Mouse (Mus musculus): ENCODE data around the gene Tnfrsf1b.

Tnfrsf1b gene

DNA sequence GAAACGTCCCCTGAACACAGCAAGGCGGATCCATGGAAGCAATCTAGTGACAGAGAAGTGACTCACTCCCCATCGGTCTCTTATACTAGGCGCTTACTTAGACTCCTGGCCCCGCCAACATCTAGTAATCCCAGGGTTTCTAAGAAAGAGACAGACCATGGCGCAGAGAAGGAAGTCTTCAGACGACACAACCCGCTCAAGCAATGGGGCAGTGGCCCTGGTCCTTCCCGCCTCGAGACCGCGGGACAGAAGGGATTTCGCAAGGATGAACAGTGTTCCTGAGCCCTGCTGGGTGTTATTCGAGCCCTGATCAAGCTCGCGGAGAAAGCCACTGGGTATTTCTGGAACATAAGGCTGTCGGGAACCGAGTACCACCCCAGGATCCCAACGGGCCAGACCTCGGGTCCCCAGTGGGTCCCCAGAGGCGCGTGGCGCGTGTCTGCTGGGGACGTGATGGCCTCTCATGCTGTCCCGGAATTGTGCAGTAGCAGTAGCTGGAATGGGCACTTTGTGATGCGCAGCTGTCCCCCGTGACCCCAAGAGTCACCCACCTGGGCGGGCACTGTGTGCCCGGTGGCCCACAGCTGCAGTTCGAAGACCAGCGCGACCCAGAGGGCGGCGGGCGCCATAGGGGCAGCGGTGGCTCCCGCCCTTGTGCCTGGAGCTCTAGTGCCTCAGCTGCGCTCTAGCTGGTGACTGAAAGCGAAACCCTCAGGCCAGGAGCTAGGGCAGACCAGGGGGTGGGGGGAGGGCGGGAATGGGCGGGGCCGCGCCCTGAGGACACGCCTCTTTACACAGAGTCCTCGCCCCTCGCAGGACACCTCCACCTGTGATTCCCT, at the start of gene Tnfrsf1b:
TSS of gene Tnfrsf1b (minus strand) at position 698 of the 839 bp plus-strand sequence.
- DNase-seq (ENCODE audit: low spot score in 2 of 2): peak; percentile 60 to 82

DNA sequence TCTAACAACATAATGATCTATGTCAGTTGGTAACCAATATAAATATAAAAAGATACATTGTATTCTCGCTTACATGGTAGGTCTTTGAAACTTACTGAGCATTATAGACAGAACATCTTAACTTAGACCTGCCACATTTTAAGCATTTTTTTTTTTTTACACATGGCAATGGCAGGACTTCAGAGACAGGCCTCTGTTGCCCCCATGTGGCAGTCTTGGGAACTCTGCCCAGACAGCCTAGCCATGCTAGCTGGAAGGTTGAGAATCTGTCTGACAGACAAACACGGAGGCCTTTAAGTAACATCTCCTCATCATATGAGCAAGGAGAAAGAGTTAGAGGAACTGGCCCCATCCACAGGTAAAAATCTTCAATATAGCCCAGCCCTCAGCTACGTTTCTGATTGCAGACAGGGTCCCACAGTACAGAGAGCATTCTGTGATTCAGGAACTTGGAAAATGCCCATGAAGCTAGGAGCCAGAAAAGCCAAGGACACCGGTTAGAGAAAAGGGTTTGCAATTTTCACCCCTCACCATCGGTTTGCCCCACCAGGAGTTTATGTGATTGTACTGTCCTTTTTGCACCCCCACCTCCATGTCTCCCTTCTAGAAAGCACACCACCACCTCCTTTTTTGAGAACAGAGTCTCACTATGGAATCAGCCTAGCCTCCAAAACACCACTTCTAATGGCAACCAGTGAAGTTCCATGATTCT, 49.1 kb upstream of the Tnfrsf1b start:
- DNase-seq (ENCODE audit: low spot score in 2 of 2): peak; percentile 65 to 82

DNA sequence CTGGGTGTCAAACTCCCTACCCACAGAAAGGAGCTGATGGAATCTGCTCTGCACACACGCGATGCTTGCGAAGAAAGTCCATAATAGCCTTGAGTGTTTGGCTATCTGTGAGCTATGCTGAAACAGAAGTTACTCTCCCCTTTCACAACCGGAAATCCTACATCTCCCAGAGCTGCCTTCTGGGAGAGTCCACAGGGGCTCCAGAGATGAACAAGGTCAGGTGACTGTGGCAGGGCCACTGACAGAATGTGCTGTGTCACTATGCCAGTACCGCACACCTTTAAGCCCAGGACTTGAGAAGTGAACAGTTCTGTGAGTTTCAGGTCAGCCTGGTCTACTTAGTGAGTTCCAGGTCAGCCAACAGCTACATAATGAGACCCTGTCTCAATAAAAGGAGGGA, 47.9 kb upstream of the Tnfrsf1b start:
- no peak for DNase-seq (ENCODE audit: low spot score in 2 of 2)

DNA sequence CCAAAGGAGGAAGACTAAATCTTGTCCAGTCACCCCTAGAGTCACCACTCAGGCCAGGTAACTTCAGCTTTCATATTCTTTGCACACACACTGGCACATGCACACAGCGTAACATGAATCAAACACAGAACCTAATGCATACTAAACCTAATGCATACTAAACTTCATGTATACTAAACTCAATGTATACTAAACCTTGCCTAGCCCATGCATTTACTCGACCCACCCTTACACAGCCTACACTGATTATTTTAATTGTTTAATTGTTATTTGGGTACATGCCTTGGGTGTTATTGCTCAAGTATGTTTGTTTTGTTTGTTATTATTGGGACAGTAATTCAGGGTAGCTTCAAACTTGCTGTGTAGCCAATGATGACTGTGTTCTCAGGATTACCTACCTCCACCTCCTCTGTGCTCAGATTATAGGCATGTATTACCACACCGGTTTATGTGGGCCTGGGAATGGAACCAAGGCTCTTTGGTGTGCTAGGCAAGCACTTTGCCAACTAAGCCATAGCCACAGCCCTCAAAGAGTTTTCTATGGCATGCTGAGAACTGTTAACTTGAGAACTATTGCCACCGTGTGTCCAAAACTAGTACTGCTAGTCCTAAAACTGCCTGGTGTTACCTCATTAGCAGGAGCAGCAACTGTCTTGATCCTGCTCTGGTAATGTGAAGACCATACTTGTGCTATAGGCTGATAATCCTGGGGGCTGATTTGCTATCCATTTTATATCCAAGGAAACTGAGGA, 39.9 kb upstream of the Tnfrsf1b start:
- DNase-seq (ENCODE audit: low spot score in 2 of 2): peak; percentile 60 to 77

DNA sequence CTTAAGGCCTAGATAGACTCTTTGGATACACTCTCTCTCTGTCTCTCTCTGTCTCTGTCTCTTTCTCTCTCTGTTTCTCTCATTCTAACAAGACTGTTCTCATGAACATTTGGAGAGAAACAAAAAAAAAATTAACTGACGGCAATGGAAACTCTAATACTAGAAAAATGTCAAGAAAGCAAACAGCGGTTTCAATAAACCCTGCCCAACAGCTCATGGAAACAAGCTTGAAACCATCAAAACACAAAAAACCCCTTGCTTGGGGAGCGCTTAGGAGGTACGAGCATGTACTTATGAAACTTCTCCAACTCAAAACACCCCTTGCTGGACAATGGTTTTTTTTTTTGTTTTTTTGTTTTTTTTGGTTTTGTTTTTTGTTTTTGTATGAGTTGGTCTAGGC, 38.0 kb upstream of the Tnfrsf1b start:
- DNase-seq (ENCODE audit: low spot score in 2 of 2): no peak

DNA sequence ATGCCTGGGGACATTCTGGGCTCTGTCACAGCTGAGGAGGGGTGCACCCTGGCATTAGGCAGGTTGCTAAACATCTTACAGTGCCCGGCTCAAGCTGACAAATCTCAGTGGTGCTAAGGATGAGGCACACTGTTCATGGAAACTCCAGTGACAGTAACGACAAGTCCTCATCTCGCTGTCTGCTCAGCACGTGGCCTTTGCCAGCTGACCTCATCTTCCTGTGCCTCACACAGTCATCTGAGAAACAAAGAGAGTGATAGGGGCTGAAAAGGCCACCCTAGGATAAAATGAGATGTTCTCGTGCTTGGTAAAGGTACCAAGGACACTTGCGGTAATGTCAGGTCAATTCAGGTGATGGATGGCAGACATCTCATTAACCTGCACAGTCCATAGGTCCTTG, 36.8 kb upstream of the Tnfrsf1b start:
- no peak for DNase-seq (ENCODE audit: low spot score in 2 of 2)

DNA sequence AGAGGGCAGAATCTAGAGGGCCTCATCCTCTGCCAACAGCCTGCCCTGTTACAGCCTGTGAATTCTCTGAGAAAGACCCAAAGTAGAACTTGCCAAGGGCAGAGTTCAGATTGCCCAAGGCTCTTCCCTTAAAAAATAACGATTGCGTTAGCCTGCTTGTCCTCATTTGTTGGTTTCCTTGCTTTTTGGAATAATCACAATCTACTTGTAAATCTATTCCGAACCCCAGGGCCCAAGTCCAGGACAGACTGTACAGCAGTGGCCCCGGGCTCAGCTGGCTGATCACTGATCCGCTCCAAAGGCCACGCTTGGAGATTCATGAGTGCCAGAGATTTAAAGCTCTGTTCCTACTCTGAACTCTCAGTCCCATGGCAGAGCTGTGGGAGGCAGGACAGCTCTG, 34.3 kb upstream of the Tnfrsf1b start:
- DNase-seq (ENCODE audit: low spot score in 2 of 2): no peak

DNA sequence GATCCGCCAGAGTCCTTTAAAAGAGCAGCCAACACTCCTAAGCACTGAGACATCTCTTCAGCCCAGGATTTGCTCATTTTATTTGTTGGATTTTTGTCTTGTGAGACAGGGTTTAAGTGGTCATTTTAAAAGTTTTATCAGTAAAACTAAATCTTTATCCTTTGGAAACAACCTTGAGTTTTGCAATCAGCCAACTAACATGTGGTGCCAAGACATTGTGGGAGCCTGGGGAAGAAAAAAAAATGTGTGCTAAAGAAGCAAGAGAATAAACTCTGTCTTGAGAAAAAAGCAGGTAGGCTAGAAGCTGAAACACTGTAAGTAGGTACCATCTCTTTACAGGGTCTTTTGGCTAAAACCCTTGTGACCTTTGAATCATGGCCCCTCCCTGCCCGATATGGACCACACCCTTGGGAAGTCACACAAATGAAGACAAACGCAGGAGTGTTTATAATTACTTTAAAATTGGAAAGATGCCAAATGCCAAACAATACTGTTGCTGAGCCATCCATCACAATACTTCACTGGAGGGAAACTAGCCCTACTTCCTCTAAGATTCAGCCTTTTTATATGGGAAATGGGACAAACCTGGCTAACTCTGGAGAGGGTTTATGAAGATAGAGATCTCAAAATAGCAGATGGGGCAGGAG, 32.2 kb upstream of the Tnfrsf1b start:
- DNase-seq (ENCODE audit: low spot score in 2 of 2): no peak

DNA sequence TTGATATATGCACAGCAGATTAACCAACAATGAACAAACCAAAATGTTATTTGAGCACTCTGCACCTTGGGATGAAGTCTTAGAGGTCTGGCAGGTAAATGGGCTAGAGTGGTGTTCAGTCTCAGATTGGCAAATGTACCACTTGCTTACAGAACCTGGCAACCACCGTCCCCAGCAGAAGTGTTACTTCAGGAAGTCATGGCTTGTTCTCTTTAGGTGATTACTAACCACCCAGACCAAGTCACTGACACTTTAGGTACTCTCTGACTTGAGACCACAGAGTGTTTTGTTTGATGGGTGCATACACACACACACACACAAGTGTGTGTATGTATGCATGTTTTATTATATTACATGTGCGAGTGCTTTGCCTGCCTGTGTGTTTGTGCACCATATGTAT, 31.6 kb upstream of the Tnfrsf1b start:
- DNase-seq (ENCODE audit: low spot score in 2 of 2): no peak

DNA sequence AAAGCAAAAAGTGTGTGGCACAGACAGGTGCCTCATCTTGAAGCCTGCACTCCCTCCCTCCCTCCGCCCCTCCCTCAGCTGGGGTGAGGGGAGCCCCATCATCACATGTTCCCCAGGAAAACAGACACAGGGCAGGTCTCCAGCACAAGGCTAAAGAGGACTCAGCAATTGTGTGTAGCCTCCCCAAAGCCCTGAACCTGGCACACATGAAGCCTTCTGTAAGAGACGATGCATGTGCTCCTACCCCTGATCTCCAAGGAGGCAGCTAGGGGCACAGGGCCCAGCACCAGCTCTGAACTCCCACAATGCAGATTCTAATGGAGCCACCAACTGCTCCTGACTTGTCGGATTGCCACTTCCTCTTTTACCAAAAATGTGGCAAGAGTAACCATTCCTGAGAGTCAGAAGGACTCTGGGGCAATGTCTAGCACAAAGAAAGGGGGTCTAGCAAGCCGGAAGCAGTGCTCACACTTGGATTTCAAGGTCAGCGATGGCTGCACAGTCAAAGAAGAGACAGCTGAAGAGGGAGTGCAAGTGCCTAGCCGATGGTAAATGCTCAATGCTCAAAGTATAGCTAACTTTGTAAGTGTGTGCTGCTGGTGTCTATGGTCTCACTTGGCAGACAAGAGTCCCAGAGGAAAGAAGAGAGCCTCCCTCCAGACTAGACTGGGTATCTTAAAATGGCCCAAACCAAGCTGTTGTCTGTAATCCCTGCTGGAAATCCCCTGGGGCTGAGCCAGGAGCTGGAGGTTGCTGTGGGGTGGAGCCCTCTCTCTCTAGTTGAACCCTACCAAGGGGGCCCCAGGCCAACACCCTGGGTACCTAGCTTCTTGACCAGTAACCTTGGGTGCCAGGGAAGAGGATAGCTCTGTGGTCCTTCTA, 29.9 kb upstream of the Tnfrsf1b start:
- peak in 1 of 2 experiments; percentile 55 for DNase-seq (ENCODE audit: low spot score in 2 of 2)

DNA sequence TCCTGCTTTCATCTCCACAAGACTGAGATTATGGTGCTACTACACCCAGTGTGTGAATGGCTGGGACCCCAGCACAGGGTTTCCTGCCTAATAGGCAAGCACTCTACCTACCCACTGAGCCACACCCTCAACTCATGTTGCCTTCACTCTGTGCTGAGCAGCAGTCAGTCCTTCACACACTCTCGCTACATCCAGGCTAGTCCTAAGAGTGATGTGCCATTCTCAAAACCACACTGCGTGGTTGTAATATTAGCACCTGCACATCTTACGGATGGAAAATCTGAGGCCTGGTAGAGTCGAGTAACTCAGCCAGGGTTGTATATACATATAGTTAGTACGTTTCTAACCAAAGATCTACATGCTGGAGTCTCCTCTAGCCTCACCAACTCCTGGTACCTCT, 28.2 kb upstream of the Tnfrsf1b start:
- DNase-seq (ENCODE audit: low spot score in 2 of 2): no peak

DNA sequence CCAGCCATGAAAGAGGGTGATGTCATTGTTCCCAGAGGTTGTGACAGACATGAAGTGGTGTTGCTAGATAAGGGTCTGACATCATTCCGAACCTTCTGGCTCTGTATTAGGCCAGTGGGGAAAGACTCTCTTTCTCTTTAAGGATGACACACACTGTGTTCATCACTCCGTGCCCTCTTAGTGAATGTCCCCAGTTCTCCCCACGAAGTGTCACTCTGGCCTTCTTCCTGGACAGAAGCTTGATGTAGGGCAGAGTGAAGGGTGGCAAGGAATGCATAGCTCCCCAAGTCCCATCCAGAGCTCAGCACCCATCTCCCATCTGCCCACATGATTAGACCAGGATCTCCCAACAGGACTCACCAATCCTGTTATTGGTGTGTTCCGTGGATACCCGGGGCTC, 27.3 kb upstream of the Tnfrsf1b start:
- DNase-seq (ENCODE audit: low spot score in 2 of 2): no peak

DNA sequence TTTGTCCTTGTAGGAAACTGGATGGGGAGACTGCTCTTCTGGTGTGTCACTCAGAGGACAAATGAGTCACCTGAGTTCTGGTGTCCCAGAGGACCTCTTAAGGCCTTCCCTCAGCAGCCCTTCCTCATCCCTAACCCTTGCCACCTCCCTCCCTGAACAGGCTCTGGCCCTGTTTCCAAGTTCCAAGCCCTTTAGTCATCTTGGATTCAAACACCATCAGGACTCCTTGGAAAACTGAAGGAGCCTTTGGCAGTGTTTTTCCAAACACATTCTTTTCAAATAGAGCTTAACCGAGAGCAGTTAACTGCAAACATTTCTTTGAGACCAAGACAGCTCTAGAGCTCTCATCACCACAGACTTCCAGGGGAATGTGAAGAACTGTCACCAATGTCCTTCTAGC, 26.1 kb upstream of the Tnfrsf1b start:
- no peak for DNase-seq (ENCODE audit: low spot score in 2 of 2)

DNA sequence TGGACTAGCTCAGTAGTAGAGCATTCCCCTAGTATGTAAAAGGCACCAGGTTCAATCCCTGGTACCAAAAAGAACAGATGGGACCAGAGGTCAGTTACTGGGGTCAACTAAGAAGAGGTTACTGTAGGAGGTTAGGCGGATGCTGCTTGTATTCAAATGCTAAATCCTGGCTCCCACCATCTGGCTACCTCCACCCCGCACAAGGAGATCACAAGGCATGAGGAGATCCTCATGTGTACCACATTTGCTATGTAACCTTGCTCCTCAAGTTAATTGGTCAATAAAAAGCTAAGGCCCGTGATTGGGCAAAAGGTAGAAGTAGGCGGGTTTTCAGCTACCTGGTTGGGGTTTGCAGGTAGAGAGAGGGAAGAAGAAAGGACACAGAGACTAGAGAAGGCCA, 25.0 kb upstream of the Tnfrsf1b start:
- DNase-seq (ENCODE audit: low spot score in 2 of 2): no peak

DNA sequence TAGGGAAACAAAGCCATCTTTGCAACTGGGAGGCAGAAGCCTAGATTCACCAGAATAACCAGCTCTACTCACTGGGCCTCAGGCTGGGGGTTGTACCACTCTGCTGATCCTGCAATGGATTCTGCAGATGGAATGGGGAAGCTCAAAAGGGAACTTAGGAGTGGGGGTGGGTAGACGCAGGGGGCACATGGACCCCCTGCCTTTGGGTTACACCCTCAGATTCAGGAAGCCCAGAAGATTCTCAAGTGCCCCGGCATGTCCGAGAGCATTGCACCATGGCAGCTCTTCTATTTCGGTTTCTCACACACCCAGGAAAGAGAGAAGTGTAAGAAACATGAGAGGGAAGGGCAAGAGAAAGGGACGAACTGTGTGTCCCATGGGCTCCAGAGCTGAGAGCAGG, 23.5 kb upstream of the Tnfrsf1b start:
- no peak for DNase-seq (ENCODE audit: low spot score in 2 of 2)

DNA sequence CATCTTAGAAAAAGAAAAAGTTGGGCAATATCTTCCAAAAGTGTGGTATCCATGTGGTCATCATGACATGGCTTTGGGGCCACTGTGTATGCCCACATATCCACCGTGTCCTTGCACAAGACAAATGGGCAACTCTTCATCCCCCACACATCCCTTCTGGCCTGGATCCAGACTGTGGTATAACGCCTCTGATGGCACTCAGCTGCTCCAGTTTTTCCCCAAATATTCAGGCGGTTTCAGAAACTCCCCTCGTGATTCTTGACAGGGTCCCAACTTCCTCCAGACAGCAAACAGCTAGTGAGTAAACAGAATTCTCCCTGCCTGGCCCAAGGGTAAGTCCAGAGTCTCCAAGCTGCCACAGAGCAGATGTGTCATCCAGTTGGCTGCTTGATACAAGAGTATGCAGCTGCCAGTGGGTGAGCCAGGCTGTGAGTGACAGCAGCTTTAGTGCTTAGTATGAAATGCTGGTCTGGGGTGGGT, 21.0 kb upstream of the Tnfrsf1b start:
- DNase-seq (ENCODE audit: low spot score in 2 of 2): no peak

DNA sequence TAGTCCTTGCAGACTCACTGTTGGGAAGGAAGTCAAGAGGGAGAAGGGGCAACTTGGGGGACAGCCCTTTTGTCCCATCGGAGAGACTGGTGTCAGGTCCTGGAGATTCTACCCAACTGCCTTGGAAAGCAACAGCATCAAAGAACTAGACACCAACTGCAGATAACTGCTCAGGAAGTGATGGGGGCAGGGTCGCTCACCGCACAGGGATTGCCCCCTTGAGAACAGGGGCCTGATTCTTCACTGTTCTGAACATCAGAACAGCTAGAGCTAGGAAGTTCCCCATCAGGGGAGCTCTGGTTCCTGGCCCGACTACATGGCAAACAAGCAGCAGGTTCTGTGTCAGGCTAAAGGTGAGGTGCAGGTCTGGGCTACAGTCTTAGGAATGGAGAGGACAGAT, 19.8 kb upstream of the Tnfrsf1b start:
- no peak for DNase-seq (ENCODE audit: low spot score in 2 of 2)

DNA sequence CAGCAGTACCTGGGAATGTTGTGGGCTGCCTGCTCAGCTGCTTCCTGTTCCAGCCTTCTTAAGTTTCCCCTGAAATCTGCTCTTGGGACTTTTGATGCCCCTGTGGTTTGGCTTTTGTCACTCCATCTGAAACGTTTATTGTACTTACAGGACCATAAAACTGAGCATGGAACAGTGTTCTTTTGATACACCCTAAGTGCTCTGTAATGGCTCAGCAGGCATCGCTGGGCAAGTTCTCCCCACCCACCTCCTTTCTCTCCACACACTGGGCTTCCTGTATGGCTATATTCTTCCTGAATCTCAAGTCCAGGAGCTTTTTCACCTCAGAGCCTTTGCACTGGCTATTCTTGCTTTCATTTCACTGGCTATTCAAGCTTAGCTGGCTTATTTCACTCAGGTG, 18.1 kb upstream of the Tnfrsf1b start:
- no peak for DNase-seq (ENCODE audit: low spot score in 2 of 2)

DNA sequence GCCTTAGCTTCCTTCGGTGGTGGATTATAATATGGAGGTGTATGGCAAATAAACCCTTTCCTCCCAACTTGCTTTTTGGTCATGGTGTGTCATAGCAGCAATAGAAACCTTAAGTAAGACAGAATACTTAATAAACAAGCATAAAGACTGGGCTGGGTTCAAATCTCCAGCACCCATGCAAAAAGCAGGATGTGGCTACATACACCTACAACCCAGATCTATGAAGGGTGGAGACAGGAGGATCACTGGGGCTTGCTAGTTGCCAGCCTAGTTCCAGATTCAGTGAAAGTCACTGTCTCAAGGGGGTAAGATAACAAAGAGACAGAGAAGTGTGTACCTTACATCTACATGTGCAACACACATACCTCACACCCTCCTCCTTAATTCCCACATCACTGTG, 16.9 kb upstream of the Tnfrsf1b start:
- no peak for DNase-seq (ENCODE audit: low spot score in 2 of 2)

DNA sequence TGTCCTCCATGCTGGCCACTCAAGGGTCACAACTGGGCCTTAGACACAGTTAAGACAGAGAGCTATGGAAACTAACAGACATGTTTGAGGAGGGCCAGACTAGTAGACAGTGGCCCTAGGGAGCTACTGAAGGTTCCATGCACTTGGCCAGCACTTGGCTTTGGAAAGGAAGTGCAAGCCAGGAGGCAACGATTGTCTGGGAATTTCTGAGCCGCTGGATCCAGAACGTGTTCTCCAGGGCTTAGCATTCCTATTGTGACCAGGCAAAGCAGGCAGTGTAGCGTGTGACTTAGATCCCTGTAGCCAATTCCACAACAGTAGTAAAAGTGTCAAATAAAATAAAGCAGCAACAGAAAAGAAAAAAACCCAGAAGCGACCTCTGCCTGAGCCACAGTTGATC, 14.1 kb upstream of the Tnfrsf1b start:
- no peak for DNase-seq (ENCODE audit: low spot score in 2 of 2)
